Mouse (Mus musculus) heart, adult 2 months (tissue): ENCODE results near the gene Mei4. TPM values are rescaled to one million over a fixed set of nuclear protein-coding genes. Genes with fewer than 3 reads are reported as not detected.

Experiments used
- DNase-seq, 2 experiments: peaks; one replicate each; pipeline ENCODE4 v3.0.0; 2021
- H3K27ac ChIP-seq: fragments of 200-600 bp; 2 replicates; pipeline ENCODE4 v1.8.1; 2022
- H3K27me3 ChIP-seq: fragments of 200-500 bp; 2 replicates; pipeline ENCODE4 v1.6.1; 2012; ENCODE audit warnings: mild to moderate bottlenecking, low read length, inconsistent platforms, mixed read lengths; ENCODE audit not compliant: control insufficient read depth, insufficient read depth
- H3K36me3 ChIP-seq: fragments of 200-500 bp; 2 replicates; pipeline ENCODE4 v1.6.1; 2012; ENCODE audit warnings: low read length, inconsistent platforms; ENCODE audit not compliant: control insufficient read depth, insufficient read depth
- H3K4me1 ChIP-seq: fragments of 200-500 bp; 2 replicates; pipeline ENCODE4 v1.6.1; 2011; ENCODE audit warnings: low read length; ENCODE audit not compliant: control insufficient read depth, insufficient read depth
- H3K4me3 ChIP-seq: fragments of 200-600 bp; 2 replicates; pipeline ENCODE4 v1.8.1; 2022
- H3K79me2 ChIP-seq: fragments of 200-500 bp; replicated peaks from 2 replicates; pipeline ENCODE4 v1.6.1; 2012; ENCODE audit warnings: mild to moderate bottlenecking, inconsistent platforms, low read length, moderate library complexity, mixed read lengths; ENCODE audit not compliant: control insufficient read depth, insufficient read depth
- H3K9ac ChIP-seq: fragments of 200-500 bp; 2 replicates; pipeline ENCODE4 v1.6.1; 2012; ENCODE audit warnings: low read depth, mild to moderate bottlenecking, control low read depth, inconsistent platforms, low read length, mixed read lengths
- CTCF ChIP-seq: fragments of 200-600 bp; IDR thresholded peaks from 2 replicates; pipeline ENCODE4 v1.8.1; 2022; ENCODE audit warnings: antibody characterized with exemption, mild to moderate bottlenecking, moderate library complexity
- EP300 ChIP-seq: fragments of 200-500 bp; IDR thresholded peaks from 2 replicates; pipeline ENCODE4 v1.6.1; 2011; ENCODE audit warnings: low read depth, low read length, control low read depth; ENCODE audit not compliant: insufficient read depth
- POLR2A ChIP-seq: fragments of 200-500 bp; IDR thresholded peaks from 2 replicates; pipeline ENCODE4 v1.6.1; 2011; ENCODE audit warnings: mild to moderate bottlenecking, low read depth, low read length, control low read depth; ENCODE audit not compliant: insufficient read depth
- WGBS: fragments of 180-500 bp; shearing (Covaris S2); methylation state at CpG from one replicate; pipeline ENCODE4 v1.1.7; 2018; 5-methylcytosine and 5-hydroxymethylcytosine counted together
- intact Hi-C: fragments of 180-260 bp; cut with DNase I; formaldehyde crosslinking; loops from one replicate; pipeline ENCODE4 v1.15.1; 2025
- polyA plus RNA-seq: library from polyadenylated mRNA; depleted of rRNA; stranded (reverse); fragments of >200 nt; gene quantifications from 2 replicates; pipeline ENCODE4 v1.2.3, GENCODE M21; 2012
- total RNA-seq, 2 experiments: library from RNA; stranded (reverse); gene quantifications; 2 replicates each; pipeline ENCODE4 v1.2.3; 2021

Mei4 gene
- total and polyA plus RNA-seq, 3 experiments: not detected

DNA sequence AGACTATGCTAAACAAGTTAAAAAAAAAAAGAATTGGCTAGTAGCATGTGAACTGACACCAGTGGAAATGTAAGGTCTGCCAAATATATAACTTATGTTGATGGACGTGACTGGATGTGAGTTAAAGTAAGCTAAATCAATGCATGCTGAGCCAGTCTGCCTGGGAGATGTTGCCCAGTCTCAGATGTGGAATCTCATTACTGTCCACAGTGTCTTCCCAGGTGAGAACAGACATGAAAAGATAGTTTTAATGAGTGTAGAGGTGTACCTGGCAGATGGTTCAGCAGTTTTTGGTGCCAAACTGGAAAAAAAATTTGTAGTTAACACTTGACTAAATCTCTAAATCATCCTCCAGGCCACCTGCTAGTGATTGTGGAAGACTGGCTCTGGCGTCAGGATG lies 94.4 kb downstream of the Mei4 start:
- TF ChIP-seq EP300: no peak
- TF ChIP-seq CTCF: no peak
- TF ChIP-seq POLR2A: no peak
- intact Hi-C loops: no loop called here
- Histone ChIP-seq H3K27ac (no peak overlapping the region), H3K4me1 (no peaks in the 10 kb centered on the region), H3K27me3 (no peaks in the 10 kb centered on the region), H3K9ac (no peak overlapping the region), H3K4me3 (no peak overlapping the region), H3K36me3 (no peaks in the 10 kb centered on the region), H3K79me2 (no peaks in the 10 kb centered on the region)
- WGBS: 51% methylated on average over 2 of the region's 2 CpGs
- no peak for DNase-seq

DNA sequence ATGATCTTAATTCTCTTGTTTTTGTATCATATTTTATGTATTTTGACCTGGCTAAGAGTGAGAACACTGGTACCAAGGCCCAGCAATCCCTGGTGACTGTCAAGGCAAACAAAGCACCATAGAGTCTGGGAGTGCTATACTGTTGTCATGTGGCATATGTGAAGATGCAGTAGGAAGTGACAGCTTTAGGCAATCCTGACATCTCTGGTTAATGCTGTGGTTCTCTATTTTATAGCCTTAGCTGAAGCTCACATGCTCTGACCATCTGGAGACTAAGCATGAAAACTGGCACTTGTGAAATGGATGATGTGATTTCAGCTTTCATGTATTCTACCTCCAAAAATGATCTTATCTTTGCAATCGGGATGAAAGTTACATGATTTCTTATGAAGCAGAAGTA lies 103.3 kb downstream of the Mei4 start:
- Histone ChIP-seq H3K27ac (no peak overlapping the region), H3K4me1 (no peaks in the 10 kb centered on the region), H3K36me3 (no peaks in the 10 kb centered on the region), H3K9ac (no peak overlapping the region), H3K4me3 (no peak overlapping the region), H3K79me2 (no peaks in the 10 kb centered on the region), H3K27me3 (no peaks in the 10 kb centered on the region)
- DNase-seq: no peak
- intact Hi-C loops: no loop called here
- 78% methylated on average over 1 of the region's 1 CpGs for WGBS
- TF ChIP-seq CTCF: no peak

GRCm38 (mm10) chr9:81968935-81969334 lies 105.5 kb downstream of the Mei4 start:
- H3K27ac ChIP-seq: no peak overlapping the region
- no peaks in the 10 kb centered on the region for H3K27me3 ChIP-seq
- 35% methylated on average over 2 of the region's 2 CpGs for WGBS
- TF ChIP-seq EP300: no peak
- TF ChIP-seq CTCF: no peak
- no peak for TF ChIP-seq POLR2A
- H3K4me1 ChIP-seq: no peaks in the 10 kb centered on the region
- H3K79me2 ChIP-seq: no peaks in the 10 kb centered on the region
- no peak overlapping the region for H3K9ac ChIP-seq
- no peak for DNase-seq
- intact Hi-C loops: no loop called here
- H3K4me3 ChIP-seq: no peak overlapping the region
- no peaks in the 10 kb centered on the region for H3K36me3 ChIP-seq

DNA sequence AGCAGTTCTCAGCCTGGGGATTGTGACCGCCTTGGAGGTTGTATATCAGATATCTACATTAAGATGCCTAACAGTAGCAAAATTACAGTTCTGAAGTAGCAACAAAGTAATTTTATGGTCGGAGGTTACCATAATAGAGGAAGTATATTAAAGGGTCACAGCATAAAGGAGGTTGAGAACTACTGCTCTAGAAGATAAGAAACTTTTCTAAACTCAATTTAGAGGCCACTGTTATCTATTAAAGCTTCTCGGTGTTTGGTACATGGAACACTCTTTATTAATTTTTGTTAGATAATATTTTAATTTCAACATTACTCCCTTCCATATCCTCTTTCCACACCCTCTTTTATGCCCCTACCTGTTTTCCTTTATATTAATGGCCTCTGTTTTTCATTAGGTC lies 119.0 kb downstream of the Mei4 start:
- no peak for DNase-seq
- Histone ChIP-seq H3K4me3 (no peak overlapping the region), H3K4me1 (no peaks in the 10 kb centered on the region), H3K27me3 (no peaks in the 10 kb centered on the region), H3K79me2 (no peaks in the 10 kb centered on the region), H3K36me3 (no peaks in the 10 kb centered on the region), H3K9ac (no peak overlapping the region), H3K27ac (no peak overlapping the region)
- TF ChIP-seq EP300 (no peak), POLR2A (no peak), CTCF (no peak)
- intact Hi-C loops: no loop called here
- 70% methylated on average over 3 of the region's 3 CpGs for WGBS

DNA sequence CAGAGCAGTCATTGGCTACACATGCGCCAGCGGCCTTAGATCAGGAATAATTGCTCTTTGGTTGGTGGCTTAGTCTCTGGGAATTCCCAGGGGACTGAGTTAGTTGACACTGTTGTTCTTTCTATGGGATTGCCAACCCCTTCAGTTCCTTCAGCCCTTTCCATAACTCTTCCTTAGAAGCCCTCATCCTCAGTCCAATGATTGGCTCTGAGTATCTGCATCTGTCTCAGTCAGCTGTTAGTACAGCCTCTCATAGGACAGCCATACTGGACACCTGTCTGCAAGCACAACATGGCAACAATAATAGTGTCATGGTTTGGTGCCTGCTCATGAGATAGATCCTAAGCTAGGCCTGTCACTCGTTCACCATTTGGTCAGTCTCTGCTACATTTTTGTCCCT lies 149.5 kb downstream of the Mei4 start:
- no peaks in the 10 kb centered on the region for H3K4me1 ChIP-seq
- H3K36me3 ChIP-seq: no peaks in the 10 kb centered on the region
- H3K79me2 ChIP-seq: no peaks in the 10 kb centered on the region
- WGBS: 64% methylated on average over 3 of the region's 3 CpGs
- H3K4me3 ChIP-seq: no peak overlapping the region
- DNase-seq: no peak
- no peak for TF ChIP-seq CTCF
- TF ChIP-seq POLR2A: no peak
- TF ChIP-seq EP300: no peak
- H3K27ac ChIP-seq: no peak overlapping the region
- intact Hi-C loops: no loop called here
- H3K9ac ChIP-seq: no peak overlapping the region
- H3K27me3 ChIP-seq: no peaks in the 10 kb centered on the region

DNA sequence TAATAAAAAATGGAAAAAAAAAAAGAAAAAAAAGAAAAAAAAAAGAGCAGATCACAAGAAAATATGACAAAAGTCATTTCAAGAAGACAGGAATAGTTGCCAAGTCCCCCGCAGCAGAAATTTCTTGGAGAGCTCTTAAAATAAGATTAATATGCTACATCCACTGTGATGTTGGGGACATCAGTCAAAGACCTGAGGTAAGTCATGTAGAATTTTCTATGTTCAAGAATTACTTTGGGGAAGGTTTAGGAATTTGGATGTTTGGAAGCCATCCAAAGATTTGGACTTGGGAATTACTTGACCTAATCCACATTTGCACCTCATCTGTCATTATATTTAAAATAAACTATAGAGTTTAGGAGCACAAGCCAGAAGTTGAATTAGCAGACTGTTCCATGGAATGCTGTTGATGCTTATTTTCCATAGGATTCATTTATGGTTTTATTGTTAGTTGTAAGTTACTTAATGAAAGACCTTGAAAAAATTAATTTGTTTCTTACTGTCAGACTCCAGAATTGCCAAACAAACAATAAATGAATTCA lies 179.1 kb downstream of the Mei4 start:
- WGBS: 76% methylated on average over 1 of the region's 1 CpGs
- intact Hi-C loops: no loop called here

More for the DNA sequence above, 179.1 kb downstream of the Mei4 start:
- Histone ChIP-seq H3K4me1 (no peaks in the 10 kb centered on the region), H3K27ac (no peak overlapping the region), H3K36me3 (no peaks in the 10 kb centered on the region), H3K4me3 (no peak overlapping the region), H3K9ac (no peak overlapping the region), H3K27me3 (no peaks in the 10 kb centered on the region), H3K79me2 (no peaks in the 10 kb centered on the region)
- DNase-seq: no peak
- no peak for TF ChIP-seq POLR2A
- TF ChIP-seq EP300: no peak
- TF ChIP-seq CTCF: no peak
